Mouse (Mus musculus): ENCODE measurements at regions not wholly inside any gene's neighbourhood (a gene's known extent, or its start where the extent isn't known, plus 50 kb on each side); places are given as distances from the start of the nearest gene placed in this dataset.

- 6% methylated on average over 12 of the region's 12 CpGs for WGBS
Observed at GRCm38 (mm10) chr8:30916184-30916751, 2512.2 kb upstream of the 5930422O12Rik start.

GRCm38 (mm10) chr8:30921451-30921850, 2507.1 kb upstream of the 5930422O12Rik start:
- no peaks in the 10 kb centered on the region for H3K27me3 ChIP-seq
- H3K4me3 ChIP-seq = no peak overlapping the region
- H3K9me3 ChIP-seq = no peaks in the 10 kb centered on the region
- 65% methylated on average over 12 of the region's 12 CpGs for WGBS
- no peak overlapping the region for H3K9ac ChIP-seq (replicated peaks)
- H3K27ac ChIP-seq (replicated peaks) = no peak overlapping the region
- peaks cover 19% of the 10 kb centered on the region for H3K4me1 ChIP-seq
- ATAC-seq (ENCODE audit: low FRiP score, low read depth) = no peak
- H3K36me3 ChIP-seq = no peaks in the 10 kb centered on the region
- no peak overlapping the region for H3K4me2 ChIP-seq (replicated peaks)

More at GRCm38 (mm10) chr8:30916184-30916751, 2512.2 kb upstream of the 5930422O12Rik start:
- H3K27me3 ChIP-seq = no peaks in the 10 kb centered on the region
- peak overlapping the region; percentile 60 for H3K9ac ChIP-seq (replicated peaks)
- peak; percentile 35 for ATAC-seq (ENCODE audit: low FRiP score, low read depth)
- H3K36me3 ChIP-seq = no peaks in the 10 kb centered on the region
- H3K4me3 ChIP-seq = peak overlapping the region; percentile 41
- peak overlapping the region; percentile 65 for H3K4me2 ChIP-seq (replicated peaks)
- H3K27ac ChIP-seq (replicated peaks) = peak overlapping the region; percentile 43; the same call in 1 of the 2 replicates
- peaks cover 22% of the 10 kb centered on the region for H3K4me1 ChIP-seq
- H3K9me3 ChIP-seq = no peaks in the 10 kb centered on the region

GRCm38 (mm10) chr8:30923301-30924159, 2505.0 kb upstream of the 5930422O12Rik start:
- H3K27me3 ChIP-seq = no peaks in the 10 kb centered on the region
- peak overlapping the region; percentile 32; the same call in 1 of the 2 replicates for H3K4me2 ChIP-seq (replicated peaks)
- peaks cover 15% of the 10 kb centered on the region for H3K4me1 ChIP-seq
- H3K27ac ChIP-seq (replicated peaks) = peak overlapping the region; percentile 77
- H3K9ac ChIP-seq (replicated peaks) = no peak overlapping the region
- ATAC-seq (ENCODE audit: low FRiP score, low read depth) = peak; percentile 96
- H3K9me3 ChIP-seq = no peaks in the 10 kb centered on the region
- no peaks in the 10 kb centered on the region for H3K36me3 ChIP-seq
- 37% methylated on average over 18 of the region's 18 CpGs for WGBS
- no peak overlapping the region for H3K4me3 ChIP-seq

GRCm38 (mm10) chr8:30924160-30924534, 2504.4 kb upstream of the 5930422O12Rik start:
- Histone ChIP-seq H3K9ac (replicated peaks) (no peak overlapping the region), H3K9me3 (no peaks in the 10 kb centered on the region), H3K27me3 (no peaks in the 10 kb centered on the region), H3K4me3 (no peak overlapping the region), H3K4me2 (replicated peaks) (peak overlapping the region; percentile 32; the same call in 1 of the 2 replicates), H3K27ac (replicated peaks) (peak overlapping the region; percentile 77), H3K36me3 (no peaks in the 10 kb centered on the region), H3K4me1 (peaks cover 15% of the 10 kb centered on the region)
- peak; percentile 86 for ATAC-seq (ENCODE audit: low FRiP score, low read depth)
- WGBS = 16% methylated on average over 5 of the region's 5 CpGs

GRCm38 (mm10) chr8:30924656-30925055, 2503.9 kb upstream of the 5930422O12Rik start:
- Histone ChIP-seq H3K27me3 (no peaks in the 10 kb centered on the region), H3K4me2 (replicated peaks) (peak overlapping the region; percentile 32; the same call in 1 of the 2 replicates), H3K36me3 (no peaks in the 10 kb centered on the region), H3K27ac (replicated peaks) (peak overlapping the region; percentile 77), H3K4me3 (no peak overlapping the region), H3K9ac (replicated peaks) (0 out of 2 replicates have a peak overlapping the region, but pooled peaks have one; percentile 11), H3K9me3 (no peaks in the 10 kb centered on the region), H3K4me1 (peaks cover 15% of the 10 kb centered on the region)
- ATAC-seq (ENCODE audit: low FRiP score, low read depth) = peak; percentile 3
- 40% methylated on average over 6 of the region's 6 CpGs for WGBS

GRCm38 (mm10) chr8:30937449-30938075, 2490.9 kb upstream of the 5930422O12Rik start:
- H3K27me3 ChIP-seq = no peaks in the 10 kb centered on the region
- no peaks in the 10 kb centered on the region for H3K36me3 ChIP-seq
- no peak overlapping the region for H3K4me2 ChIP-seq (replicated peaks)
- H3K9me3 ChIP-seq = no peaks in the 10 kb centered on the region
- no peaks in the 10 kb centered on the region for H3K4me1 ChIP-seq
- no peak overlapping the region for H3K27ac ChIP-seq (replicated peaks)
- 77% methylated on average over 4 of the region's 4 CpGs for WGBS
- no peak overlapping the region for H3K9ac ChIP-seq (replicated peaks)
- H3K4me3 ChIP-seq = no peak overlapping the region
- no peak for ATAC-seq (ENCODE audit: low FRiP score, low read depth)

- Histone ChIP-seq H3K27ac (replicated peaks) (no peak overlapping the region), H3K9ac (replicated peaks) (no peak overlapping the region), H3K9me3 (no peaks in the 10 kb centered on the region), H3K36me3 (no peaks in the 10 kb centered on the region), H3K4me2 (replicated peaks) (no peak overlapping the region), H3K4me1 (no peaks in the 10 kb centered on the region), H3K4me3 (no peak overlapping the region), H3K27me3 (no peaks in the 10 kb centered on the region)
- WGBS = 38% methylated on average over 4 of the region's 4 CpGs
- no peak for ATAC-seq (ENCODE audit: low FRiP score, low read depth)
Observed at GRCm38 (mm10) chr8:30940901-30941300, 2487.6 kb upstream of the 5930422O12Rik start.

- H3K9me3 ChIP-seq = no peaks in the 10 kb centered on the region
- ATAC-seq (ENCODE audit: low FRiP score, low read depth) = no peak
- no peaks in the 10 kb centered on the region for H3K36me3 ChIP-seq
- no peaks in the 10 kb centered on the region for H3K4me1 ChIP-seq
- no peak overlapping the region for H3K27ac ChIP-seq (replicated peaks)
- H3K27me3 ChIP-seq = no peaks in the 10 kb centered on the region
- H3K9ac ChIP-seq (replicated peaks) = no peak overlapping the region
- H3K4me2 ChIP-seq (replicated peaks) = no peak overlapping the region
- H3K4me3 ChIP-seq = no peak overlapping the region
- 88% methylated on average over 11 of the region's 11 CpGs for WGBS
Observed at GRCm38 (mm10) chr8:30941511-30942175, 2486.9 kb upstream of the 5930422O12Rik start.

- H3K27me3 ChIP-seq = no peaks in the 10 kb centered on the region
- 83% methylated on average over 10 of the region's 10 CpGs for WGBS
- H3K27ac ChIP-seq (replicated peaks) = no peak overlapping the region
- no peaks in the 10 kb centered on the region for H3K4me1 ChIP-seq
- no peak for ATAC-seq (ENCODE audit: low FRiP score, low read depth)
- H3K4me2 ChIP-seq (replicated peaks) = no peak overlapping the region
- H3K9me3 ChIP-seq = no peaks in the 10 kb centered on the region
- no peaks in the 10 kb centered on the region for H3K36me3 ChIP-seq
- H3K4me3 ChIP-seq = no peak overlapping the region
- H3K9ac ChIP-seq (replicated peaks) = no peak overlapping the region
Observed at GRCm38 (mm10) chr8:30946154-30947065, 2482.1 kb upstream of the 5930422O12Rik start.

GRCm38 (mm10) chr8:30952818-30953217, 2475.7 kb upstream of the 5930422O12Rik start:
- ATAC-seq (ENCODE audit: low FRiP score, low read depth) = no peak
- H3K9me3 ChIP-seq = no peaks in the 10 kb centered on the region
- no peak overlapping the region for H3K27ac ChIP-seq (replicated peaks)
- H3K4me1 ChIP-seq = no peaks in the 10 kb centered on the region
- H3K4me2 ChIP-seq (replicated peaks) = no peak overlapping the region
- H3K36me3 ChIP-seq = no peaks in the 10 kb centered on the region
- 0 out of 2 replicates have a peak, but pooled peaks cover under 1% of the 10 kb centered on the region for H3K27me3 ChIP-seq
- H3K4me3 ChIP-seq = no peak overlapping the region
- no peak overlapping the region for H3K9ac ChIP-seq (replicated peaks)
